Mouse (Mus musculus) brain, adult 2 months (tissue): ENCODE data around the gene Cemip.
"Not testable (repeated sequence)": the region's sequence is repeated elsewhere in the genome, so short reads cannot be mapped to it uniquely, and the experiment has no call there.

Source experiments
- DNase-seq: peaks from one replicate; pipeline ENCODE4 v3.0.0; 2011; ENCODE audit warnings: low read depth, low spot score

Cemip gene

DNA sequence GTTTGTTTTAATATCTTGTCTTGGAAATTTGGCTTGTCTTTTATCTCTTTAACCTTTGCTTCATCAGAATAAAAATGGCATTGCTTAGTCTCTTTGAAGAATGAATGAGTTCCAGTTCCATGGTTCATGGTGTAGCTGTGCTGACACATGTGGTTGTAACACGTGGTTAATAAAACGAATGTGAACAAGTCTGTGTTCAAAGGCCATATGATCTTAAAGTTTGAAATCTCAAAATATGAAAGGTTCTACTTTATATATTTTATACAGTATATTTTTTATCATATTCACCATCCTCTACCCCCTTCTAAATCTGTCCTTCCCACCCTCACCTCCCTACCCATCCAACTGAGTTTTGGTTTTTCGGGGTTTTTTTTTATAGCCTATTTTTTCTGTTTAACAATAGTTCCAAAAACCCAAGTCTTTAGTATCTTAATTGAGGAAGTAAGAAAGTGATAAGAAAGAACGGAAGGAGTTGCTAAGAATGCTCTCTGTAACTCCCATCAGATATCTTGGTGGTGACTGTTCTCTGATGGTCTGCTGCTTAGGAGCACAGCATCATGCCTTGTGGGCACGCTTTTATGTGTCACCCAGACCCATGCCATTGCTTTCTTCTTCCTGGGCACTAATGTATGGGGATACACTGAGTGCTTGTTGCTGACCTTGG, 190.1 kb downstream of the Cemip start:
- DNase-seq, result no peak

DNA sequence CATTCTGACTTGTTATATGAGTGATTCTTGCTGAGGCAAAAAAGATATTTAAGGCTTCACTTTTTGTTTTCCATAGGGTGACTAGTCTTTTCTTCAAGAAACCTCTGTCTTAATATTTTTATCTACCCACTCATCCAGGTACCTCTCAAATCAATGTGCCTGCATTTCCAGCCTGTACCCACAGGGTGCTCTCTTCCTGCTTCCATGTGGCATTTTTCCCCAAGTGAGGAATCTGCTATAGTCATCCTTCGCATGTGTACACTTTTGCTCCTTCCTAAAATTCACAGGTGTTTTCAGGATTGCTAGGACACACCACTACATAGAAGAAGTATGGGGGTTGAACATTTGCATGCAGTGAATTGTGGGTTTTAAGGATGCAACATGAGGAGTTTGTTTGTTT, 192.0 kb downstream of the Cemip start:
- DNase-seq, result no peak

DNA sequence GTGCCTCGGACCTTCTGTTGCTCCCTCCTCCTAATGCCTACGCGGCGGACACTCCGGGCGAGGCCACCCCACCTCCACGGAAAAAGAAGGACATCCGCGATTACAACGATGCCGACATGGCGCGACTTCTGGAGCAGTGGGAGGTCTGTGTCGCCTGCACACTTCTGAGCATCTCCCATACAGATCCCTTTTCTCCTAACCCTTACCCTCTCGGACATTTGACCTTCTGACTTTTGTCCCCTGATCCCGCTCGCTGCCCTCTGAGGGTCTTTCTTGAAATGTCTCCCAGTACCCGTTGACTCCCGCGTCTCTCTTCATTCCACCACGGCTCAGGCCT, 194.0 kb downstream of the Cemip start:
- DNase-seq, result no peak

DNA sequence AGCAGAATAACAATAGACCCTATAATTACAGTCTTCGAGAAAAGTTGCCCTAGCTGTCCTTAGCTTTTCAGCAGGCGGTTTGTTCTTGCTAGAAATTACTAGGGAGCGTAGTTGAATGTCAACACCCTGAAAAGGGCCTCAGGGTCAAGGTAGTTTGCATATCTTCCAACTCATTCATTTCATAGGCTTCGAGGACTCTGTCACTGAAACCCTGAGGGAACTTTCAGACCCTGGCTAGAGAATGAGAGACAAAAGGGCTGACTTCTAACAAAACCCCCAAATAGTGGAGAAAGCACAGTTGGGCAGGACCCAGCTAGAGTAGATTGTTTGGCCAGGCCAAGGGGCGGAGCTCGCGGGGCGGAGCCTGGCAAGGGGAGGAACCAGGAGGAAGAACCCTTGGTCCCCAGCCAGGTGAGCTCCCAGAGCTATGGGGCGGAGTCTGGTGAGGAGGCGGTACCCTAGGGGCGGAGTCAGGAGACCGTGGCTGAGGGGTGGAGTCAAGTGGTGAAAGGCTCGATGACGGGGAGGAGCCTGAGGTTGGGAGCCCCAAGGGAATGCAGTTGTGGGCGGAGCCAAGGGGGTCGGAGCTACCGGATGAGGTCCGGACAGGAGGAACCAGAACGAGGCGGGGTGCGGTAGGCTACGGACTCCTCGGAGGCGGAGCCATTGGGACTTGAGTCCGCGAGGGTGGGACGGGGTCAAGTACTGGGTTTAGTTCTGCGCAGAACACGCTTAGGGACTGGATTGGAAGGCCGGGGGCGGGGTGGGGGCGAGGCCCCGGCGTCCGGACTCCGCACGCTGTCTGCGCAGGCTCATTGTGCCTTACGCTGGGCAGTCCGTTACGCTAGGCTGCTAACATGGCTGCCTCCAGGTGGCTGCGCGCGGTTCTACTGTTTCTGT, 194.6 kb downstream of the Cemip start:
- peak; percentile 99 for DNase-seq

DNA sequence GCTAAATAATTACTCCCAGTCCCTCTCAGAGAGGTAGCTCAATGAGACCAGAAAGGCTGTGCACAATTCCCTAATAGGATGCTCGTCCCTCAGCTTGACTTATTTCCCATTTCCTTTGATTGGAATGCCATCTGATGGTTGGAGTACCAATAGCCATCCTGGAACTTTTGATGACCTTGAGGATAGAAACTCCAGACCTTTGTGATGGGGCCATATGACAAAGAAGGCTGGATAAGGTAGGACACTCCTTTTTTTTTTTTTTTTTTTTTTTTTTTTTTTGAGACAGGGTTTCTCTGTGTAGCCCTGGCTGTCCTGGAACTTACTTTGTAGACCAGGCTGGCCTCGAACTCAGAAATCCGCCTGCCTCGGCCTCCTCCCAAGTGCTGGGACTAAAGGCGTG, 196.4 kb downstream of the Cemip start:
- DNase-seq, result not testable (repeated sequence)

DNA sequence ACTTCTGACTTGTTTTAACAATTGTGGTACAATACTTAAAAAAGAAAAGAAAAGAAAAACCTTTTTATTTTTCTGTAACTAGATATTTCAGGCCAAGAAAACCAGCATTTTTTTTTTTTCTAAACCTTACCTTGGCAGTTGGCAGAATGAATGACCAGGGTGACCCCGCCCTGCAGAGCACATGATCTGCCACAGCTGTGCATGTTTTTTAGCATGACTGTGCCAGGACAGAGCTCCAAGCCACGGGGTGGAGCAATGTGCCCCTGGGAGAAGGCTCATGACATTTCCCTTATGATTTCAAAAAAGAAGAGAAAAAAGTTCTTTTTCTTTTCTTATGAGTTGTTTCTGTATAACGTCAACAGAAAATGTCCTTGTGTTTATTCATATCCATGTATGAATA, 196.9 kb downstream of the Cemip start:
- no peak for DNase-seq

DNA sequence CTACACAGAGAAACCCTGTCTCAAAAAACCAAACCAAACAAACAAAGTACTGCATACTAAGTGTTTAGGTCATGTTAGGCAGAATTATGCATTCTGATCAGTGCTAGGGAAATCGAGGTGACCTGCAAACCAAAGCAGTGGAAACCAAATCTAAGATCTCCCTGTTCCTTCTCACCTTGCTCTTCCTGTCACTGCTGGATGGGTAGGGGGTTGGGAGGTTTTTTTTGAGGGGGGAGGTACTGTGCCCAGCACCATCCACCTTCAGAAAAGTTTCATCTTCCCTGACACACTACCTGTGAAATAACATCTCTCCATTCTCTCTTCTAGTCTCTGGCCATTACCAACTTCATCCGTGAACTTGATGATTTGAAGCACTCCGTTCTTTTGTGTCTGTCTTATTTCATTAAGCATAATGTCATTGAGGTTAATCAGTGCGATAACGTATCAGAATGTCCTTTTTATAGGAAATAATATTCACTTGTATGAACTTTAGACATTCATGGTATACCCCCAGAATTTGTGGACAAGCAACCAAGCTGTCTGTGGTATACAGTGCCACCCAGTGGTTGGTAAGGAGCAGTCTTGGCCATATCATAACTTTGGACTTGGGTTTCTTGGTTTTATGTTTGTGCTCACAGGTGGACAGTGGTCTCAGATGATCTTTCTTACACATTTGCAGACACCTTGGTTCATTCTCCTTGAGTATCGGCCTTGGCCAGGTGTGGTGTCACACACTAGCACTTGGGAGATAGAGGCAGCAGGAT, 199.8 kb downstream of the Cemip start:
- DNase-seq, result peak; percentile 48

DNA sequence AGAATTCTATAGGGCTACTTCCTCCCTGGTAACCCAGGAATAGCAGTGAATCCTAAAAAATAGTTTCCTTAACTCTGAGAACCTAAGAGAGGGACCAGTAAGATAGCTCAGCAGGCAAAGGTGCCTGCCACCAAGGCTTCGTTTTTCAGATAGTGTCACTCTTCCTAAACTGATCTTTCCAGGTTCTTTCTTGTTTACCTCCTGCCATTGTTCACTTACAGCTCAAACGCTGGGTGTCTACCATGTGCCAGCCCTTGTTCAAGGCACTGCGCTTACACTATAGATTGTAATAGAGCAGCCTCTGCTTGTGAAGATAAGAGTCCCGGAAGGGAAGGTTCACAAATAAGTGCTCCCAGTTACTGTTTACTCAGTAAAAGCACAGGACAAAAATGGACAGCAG, 200.5 kb downstream of the Cemip start:
- no peak for DNase-seq

DNA sequence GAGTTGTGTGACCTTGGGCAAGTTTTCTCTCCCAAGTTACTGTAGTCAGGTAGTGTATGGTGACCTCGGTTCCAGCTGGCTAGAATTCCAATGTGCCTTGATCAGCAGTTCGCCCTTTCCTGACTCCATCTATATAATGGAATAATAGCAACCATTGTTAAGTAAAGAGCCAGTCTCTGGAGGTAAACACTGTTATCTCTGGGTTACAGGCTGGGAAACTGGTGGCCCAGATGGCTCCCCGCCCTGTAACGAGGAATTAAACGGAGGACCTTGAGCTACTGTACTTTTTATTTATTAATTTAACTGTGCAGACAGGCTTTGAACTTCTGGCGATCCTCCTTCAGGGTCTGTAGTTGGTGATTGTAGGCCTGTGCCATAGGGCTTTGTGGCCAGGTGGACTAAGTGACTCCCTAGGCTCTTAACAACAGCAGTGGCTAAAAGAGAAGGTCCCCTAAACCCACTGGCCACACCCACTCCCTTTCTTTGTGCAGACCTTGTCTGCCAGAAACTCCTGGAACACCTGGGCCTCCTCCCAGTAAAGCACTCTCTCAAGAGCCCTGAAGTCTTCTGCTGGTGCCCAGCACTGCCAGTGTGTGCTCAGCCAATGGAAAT, 201.3 kb downstream of the Cemip start:
- no peak for DNase-seq

DNA sequence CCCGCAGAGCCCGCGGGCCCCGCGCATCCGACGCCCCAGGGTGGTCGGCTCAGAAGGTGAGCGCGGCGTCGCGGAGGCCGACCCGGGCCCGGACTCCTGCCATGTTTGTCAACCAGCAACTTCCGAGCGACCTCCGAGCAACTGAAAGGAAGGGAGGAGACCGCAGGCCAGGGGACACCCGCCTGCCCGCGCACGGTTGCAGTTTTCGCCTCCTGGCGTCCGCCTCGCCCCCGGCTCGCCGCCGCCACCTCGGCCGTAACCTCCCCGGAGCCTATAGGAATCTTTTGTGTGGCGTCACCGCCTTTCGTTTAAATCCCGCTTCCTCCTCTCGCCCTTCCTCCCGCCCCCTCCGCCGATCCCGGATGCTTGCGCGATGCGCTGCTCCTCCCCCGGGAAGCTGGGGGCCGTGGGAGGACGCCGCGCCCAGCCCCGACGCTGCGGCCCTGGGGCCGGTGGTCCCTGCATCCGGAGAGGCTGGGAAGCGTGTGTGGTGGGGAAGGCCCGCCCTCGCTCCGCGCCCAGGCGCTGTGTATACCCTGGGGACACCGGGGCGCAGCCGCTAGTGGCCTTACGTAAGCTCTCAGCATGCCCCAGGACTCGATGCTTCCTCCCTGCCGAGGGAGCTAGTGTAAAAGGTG, 202.2 kb downstream of the Cemip start, which contains the start of the genes Tlnrd1 and Mesd:
Gene Tlnrd1 (minus strand): TSS at position 285 of the 638 bp plus-strand sequence.
Gene Mesd (plus strand): TSS at position 446 of the 638 bp plus-strand sequence.
- peak; percentile 97 for DNase-seq

DNA sequence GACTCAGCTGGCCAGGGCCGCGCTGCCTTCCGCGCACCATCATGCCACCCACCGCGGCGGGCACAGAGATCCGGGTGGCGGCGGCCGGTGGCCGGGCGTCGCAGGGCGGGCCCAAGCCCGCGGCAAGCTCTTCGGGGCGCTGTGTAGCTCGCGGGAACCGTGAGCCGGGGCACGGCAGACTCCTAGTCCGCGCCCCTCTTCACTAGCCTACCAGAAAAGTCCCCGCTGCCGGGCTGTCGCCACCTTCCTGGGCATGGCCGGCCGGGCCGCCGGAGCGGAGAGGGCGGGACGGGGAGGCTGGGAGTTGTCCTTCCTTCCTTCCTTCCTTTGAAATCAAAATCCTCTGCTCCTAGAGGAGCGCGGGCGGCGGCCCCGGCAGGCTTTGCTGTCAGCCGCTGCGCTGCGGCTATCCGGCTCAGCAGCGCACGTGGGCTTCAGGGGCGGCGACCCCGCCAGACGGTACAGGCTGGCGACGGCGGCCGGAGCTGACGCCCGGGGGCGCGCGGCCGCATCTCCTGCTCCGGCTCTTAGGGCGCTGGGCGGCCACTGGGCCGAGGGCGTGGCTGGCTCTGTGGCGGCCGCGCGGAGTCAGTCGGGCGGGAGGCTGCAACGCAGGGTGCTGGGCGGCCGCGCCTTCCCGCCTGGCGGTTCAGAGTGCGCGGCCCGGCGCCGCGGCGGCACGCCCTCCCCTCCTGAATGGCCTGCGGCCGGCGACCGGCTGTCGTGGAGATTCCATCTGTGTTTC, 202.9 kb downstream of the Cemip start:
- peak; percentile 80 for DNase-seq
